Mouse (Mus musculus) embryonic facial prominence, embryonic 12.5 days (tissue): Measurements from ENCODE around the gene Ccl7. TPM values are rescaled to one million over a fixed set of nuclear protein-coding genes. Genes with fewer than 3 reads are reported as not detected.

Experiments used
- ATAC-seq: fragments of 200-750 bp; cut with Nextera tagmentation; 2 replicates; pipeline ENCODE4 v1.8.0; 2017; ENCODE audit not compliant: insufficient number of reproducible peaks, insufficient read depth, low FRiP score, low TSS enrichment
- H3K27ac ChIP-seq: fragments of 300-500 bp; sonication (generic); 2 replicates; pipeline ENCODE4 v1.5.1; 2016; ENCODE audit warnings: mild to moderate bottlenecking
- H3K27me3 ChIP-seq: fragments of 300-500 bp; sonication (generic); 2 replicates; pipeline ENCODE4 v1.6.1; 2016; ENCODE audit warnings: mild to moderate bottlenecking, moderate library complexity
- H3K36me3 ChIP-seq: fragments of 300-500 bp; sonication (generic); 2 replicates; pipeline ENCODE4 v1.6.1; 2016; ENCODE audit warnings: mild to moderate bottlenecking
- H3K4me1 ChIP-seq: fragments of 300-500 bp; sonication (generic); 2 replicates; pipeline ENCODE4 v1.6.1; 2016
- H3K4me2 ChIP-seq: fragments of 300-500 bp; sonication (generic); replicated peaks from 2 replicates; pipeline ENCODE4 v1.6.1; 2016; ENCODE audit warnings: mild to moderate bottlenecking, moderate library complexity
- H3K4me3 ChIP-seq: fragments of 300-500 bp; sonication (generic); 2 replicates; pipeline ENCODE4 v1.5.1; 2016; ENCODE audit warnings: mild to moderate bottlenecking
- H3K9ac ChIP-seq: fragments of 300-500 bp; sonication (generic); 2 replicates; pipeline ENCODE4 v1.6.1; 2016; ENCODE audit warnings: mild to moderate bottlenecking, moderate library complexity
- H3K9me3 ChIP-seq: fragments of 300-500 bp; sonication (generic); 2 replicates; pipeline ENCODE4 v1.6.1; 2016; ENCODE audit warnings: mild to moderate bottlenecking, moderate library complexity
- WGBS: fragments of 180-500 bp; shearing (Covaris S2); methylation state at CpG from one replicate; pipeline ENCODE4 v1.1.7; 2016; 5-methylcytosine and 5-hydroxymethylcytosine counted together
- polyA plus RNA-seq: library from polyadenylated mRNA; unstranded; fragments of >200 nt; fragmentation: Nextera tagmentation; extraction: Ambion mirVana; gene quantifications from 2 replicates; pipeline ENCODE4 v1.2.1, GENCODE M21; 2016

Ccl7 gene
- polyA plus RNA-seq, 1 experiment from 2014 or later = 1.5 TPM

GRCm38 (mm10) chr11:82072984-82073383, 27.5 kb downstream of the Ccl7 start:
- Histone ChIP-seq H3K36me3 (no peaks in the 10 kb centered on the region), H3K27ac (no peak overlapping the region), H3K4me3 (no peak overlapping the region), H3K4me2 (no peak overlapping the region), H3K9me3 (0 out of 2 replicates have a peak, but pooled peaks cover 5% of the 10 kb centered on the region), H3K9ac (no peak overlapping the region), H3K4me1 (no peaks in the 10 kb centered on the region), H3K27me3 (no peaks in the 10 kb centered on the region)
- 73% methylated on average over 3 of the region's 3 CpGs for WGBS
- no peak for ATAC-seq

GRCm38 (mm10) chr11:82073686-82074085, 28.2 kb downstream of the Ccl7 start:
- 78% methylated on average over 3 of the region's 3 CpGs for WGBS
- Histone ChIP-seq H3K9me3 (0 out of 2 replicates have a peak, but pooled peaks cover 5% of the 10 kb centered on the region), H3K4me1 (no peaks in the 10 kb centered on the region), H3K36me3 (no peaks in the 10 kb centered on the region), H3K4me2 (no peak overlapping the region), H3K4me3 (no peak overlapping the region), H3K27me3 (no peaks in the 10 kb centered on the region), H3K27ac (no peak overlapping the region), H3K9ac (no peak overlapping the region)
- no peak for ATAC-seq

- Histone ChIP-seq H3K36me3 (no peaks in the 10 kb centered on the region), H3K4me1 (no peaks in the 10 kb centered on the region), H3K27me3 (no peaks in the 10 kb centered on the region), H3K4me3 (no peak overlapping the region), H3K4me2 (no peak overlapping the region), H3K9ac (no peak overlapping the region), H3K9me3 (0 out of 2 replicates have a peak, but pooled peaks cover 5% of the 10 kb centered on the region), H3K27ac (no peak overlapping the region)
- no peak for ATAC-seq
- 76% methylated on average over 3 of the region's 3 CpGs for WGBS
Observed at GRCm38 (mm10) chr11:82077031-82077430, 31.5 kb downstream of the Ccl7 start.

DNA sequence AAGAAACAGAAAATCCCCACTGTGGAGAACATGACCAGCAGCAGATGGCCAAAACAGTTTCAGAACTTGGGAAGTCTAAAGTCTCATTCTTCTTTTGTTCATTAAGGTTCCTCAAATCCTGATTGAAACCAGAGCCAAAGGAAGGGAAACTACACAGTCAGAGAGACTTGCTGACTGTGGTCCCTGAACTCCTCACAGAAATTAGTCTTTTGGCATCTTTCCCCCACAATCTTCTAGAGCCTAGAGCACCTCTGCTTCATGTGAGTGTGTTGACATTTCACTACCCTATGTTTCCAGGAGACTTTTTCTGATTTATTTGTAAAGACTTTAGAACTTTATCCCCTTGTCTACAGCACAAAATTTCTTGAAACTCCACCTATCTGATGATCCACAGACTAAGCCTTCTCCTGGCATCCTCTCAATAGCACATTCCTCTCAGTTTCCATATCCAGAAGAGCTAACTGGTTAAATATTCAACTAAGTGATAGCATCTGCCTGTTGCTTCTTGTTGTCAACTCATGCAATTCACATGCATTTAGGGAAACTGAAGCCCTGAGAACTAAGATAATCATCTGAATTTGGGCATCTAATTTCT, 32.7 kb downstream of the Ccl7 start:
- H3K27me3 ChIP-seq = no peaks in the 10 kb centered on the region
- no peak overlapping the region for H3K4me3 ChIP-seq
- no peak for ATAC-seq
- 0 out of 2 replicates have a peak, but pooled peaks cover 5% of the 10 kb centered on the region for H3K9me3 ChIP-seq
- no peak overlapping the region for H3K4me2 ChIP-seq
- no peaks in the 10 kb centered on the region for H3K4me1 ChIP-seq
- H3K27ac ChIP-seq = no peak overlapping the region
- H3K9ac ChIP-seq = no peak overlapping the region
- H3K36me3 ChIP-seq = no peaks in the 10 kb centered on the region

DNA sequence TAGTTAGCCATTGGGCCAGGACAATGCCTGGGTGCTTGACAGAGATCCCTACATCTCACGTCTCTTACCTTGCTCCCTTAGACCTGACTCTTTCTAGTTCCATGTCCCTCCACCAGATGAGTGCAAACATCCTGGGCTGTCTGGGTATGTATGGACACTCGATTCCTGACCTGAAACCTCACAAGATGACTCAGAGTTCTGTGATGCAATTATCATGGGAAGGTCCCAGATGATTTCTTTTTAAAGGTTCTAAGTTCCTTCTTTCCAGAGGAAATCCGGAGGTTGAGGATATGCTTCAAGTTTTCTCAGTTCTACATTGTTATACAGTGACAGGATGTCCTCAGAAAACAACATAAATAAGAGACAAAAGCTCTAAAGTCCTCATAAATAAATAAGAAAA, 35.4 kb downstream of the Ccl7 start:
- WGBS = 72% methylated on average over 3 of the region's 3 CpGs
- no peak overlapping the region for H3K4me2 ChIP-seq
- no peak overlapping the region for H3K9ac ChIP-seq
- no peaks in the 10 kb centered on the region for H3K9me3 ChIP-seq
- H3K36me3 ChIP-seq = no peaks in the 10 kb centered on the region
- no peak for ATAC-seq
- H3K4me1 ChIP-seq = no peaks in the 10 kb centered on the region
- H3K27me3 ChIP-seq = no peaks in the 10 kb centered on the region
- H3K27ac ChIP-seq = no peak overlapping the region
- H3K4me3 ChIP-seq = no peak overlapping the region

- no peak overlapping the region for H3K27ac ChIP-seq
- ATAC-seq = no peak
- no peaks in the 10 kb centered on the region for H3K27me3 ChIP-seq
- H3K9me3 ChIP-seq = no peaks in the 10 kb centered on the region
- no peak overlapping the region for H3K4me2 ChIP-seq
- no peaks in the 10 kb centered on the region for H3K4me1 ChIP-seq
- WGBS = 87% methylated on average over 3 of the region's 3 CpGs
- H3K4me3 ChIP-seq = no peak overlapping the region
- H3K9ac ChIP-seq = no peak overlapping the region
- no peaks in the 10 kb centered on the region for H3K36me3 ChIP-seq
Observed at GRCm38 (mm10) chr11:82084360-82084759, 38.8 kb downstream of the Ccl7 start.

Other genes with a start within 250 kb of the Ccl7 start
- 0.06 and 0.19 TPM in 2 replicates for gene 5530401A14Rik, start 185.0 kb upstream of the Ccl7 start, polyA plus RNA-seq
- 1.3 and 1.8 TPM in 2 replicates for gene Asic2, start 77.3 kb upstream of the Ccl7 start, polyA plus RNA-seq
- gene Ccl2, start 10.1 kb upstream of the Ccl7 start, polyA plus RNA-seq = 2.7 and 3.1 TPM in 2 replicates
- not detected in 2 replicates for gene Gm17268, start 7.2 kb upstream of the Ccl7 start, polyA plus RNA-seq
- gene Ccl11, start 12.1 kb downstream of the Ccl7 start, polyA plus RNA-seq = 1.1 and 1.5 TPM in 2 replicates
- 1.7 and 1.9 TPM in 2 replicates for gene Ccl12, start 56.1 kb downstream of the Ccl7 start, polyA plus RNA-seq
- gene Ccl8, start 69.5 kb downstream of the Ccl7 start, polyA plus RNA-seq = not detected in 2 replicates